8 mouse cellular contexts compared by ENCODE assay signal in the genomic region with DNA sequence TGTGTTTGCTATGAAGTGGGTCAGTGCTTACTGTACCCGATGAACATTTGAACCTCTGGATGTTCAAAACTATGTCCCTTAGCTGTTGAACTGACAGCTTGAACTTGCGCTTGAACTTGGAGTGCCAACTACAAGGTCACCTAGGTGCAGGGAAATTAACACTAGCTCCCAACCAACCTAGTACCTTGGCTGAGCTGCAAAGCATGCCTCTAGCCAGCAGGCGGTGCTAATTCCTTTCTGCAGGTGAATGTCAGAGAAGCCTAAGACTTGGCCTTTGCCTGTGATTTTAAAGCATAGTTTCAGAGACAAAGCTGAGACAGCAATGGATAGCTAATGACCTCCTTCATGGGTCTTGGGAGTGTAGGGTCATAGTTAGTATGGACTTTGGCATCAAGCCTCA. TPM values are rescaled to one million over a fixed set of nuclear protein-coding genes. Genes with fewer than 3 reads are reported as not detected.
DNase-seq lines count a peak whose midpoint lies in the region; ATAC-seq and TF ChIP-seq lines count a peak whose summit lies in the region.

No protein-coding gene starts in this region.

- H3K4me1 ChIP-seq in kidney, postnatal 0 days (replicated peaks; ENCODE audit: insufficient read depth, low read length) = peaks cover 5% of the 10 kb centered on the region; the same call in 1 of the 2 replicates
- H3K4me1 ChIP-seq in lung, embryonic 16.5 days (replicated peaks; ENCODE audit: control insufficient read depth, insufficient read depth, low read length) = peaks cover 23% of the 10 kb centered on the region

- H3K27ac ChIP-seq in gastrocnemius, adult 2 months = peak overlapping the region; percentile 98
- H3K27ac ChIP-seq in kidney, postnatal 0 days = no peak overlapping the region
- H3K27ac ChIP-seq in lung, embryonic 16.5 days (ENCODE audit: low read length) = peak overlapping the region; percentile 91; the same call in 1 of the 2 replicates

- H3K27me3 ChIP-seq in kidney, postnatal 0 days (ENCODE audit: insufficient read depth, low read length) = no peaks in the 10 kb centered on the region
- H3K27me3 ChIP-seq in lung, embryonic 16.5 days (ENCODE audit: control insufficient read depth, insufficient read depth, low read depth, low read length) = no peaks in the 10 kb centered on the region

- ATAC-seq in kidney, postnatal 0 days (replicated peaks; ENCODE audit: low FRiP score, low read depth) = no peak
- no peak for ATAC-seq in lung, embryonic 16.5 days (ENCODE audit: low read depth)

- no peak overlapping the region for H3K4me2 ChIP-seq in kidney, postnatal 0 days (ENCODE audit: low read length)
- H3K4me2 ChIP-seq in lung, embryonic 16.5 days (ENCODE audit: low read depth, low read length) = no peak overlapping the region

- WGBS in kidney, postnatal 0 days = 58% methylated on average over 3 of the region's 3 CpGs
- WGBS in lung, embryonic 16.5 days = 47% methylated on average over 3 of the region's 3 CpGs

- H3K9me3 ChIP-seq in kidney, postnatal 0 days (replicated peaks; ENCODE audit: low read length) = no peaks in the 10 kb centered on the region
- no peaks in the 10 kb centered on the region for H3K9me3 ChIP-seq in lung, embryonic 16.5 days (ENCODE audit: control insufficient read depth, low read length)

- peaks cover 22% of the 10 kb centered on the region for H3K36me3 ChIP-seq in kidney, postnatal 0 days (ENCODE audit: insufficient read depth, low read length)
- H3K36me3 ChIP-seq in lung, embryonic 16.5 days (ENCODE audit: control insufficient read depth, insufficient read depth, low read length) = peaks cover 23% of the 10 kb centered on the region

- DNase-seq in urinary bladder, postnatal 14 days (ENCODE audit: low spot score) = peak; percentile 65
- DNase-seq in urinary bladder, postnatal 10 days (ENCODE audit: low spot score) = no peak
- DNase-seq in c-Kit-positive CD71-positive TER-119-negative erythroid progenitor cells, embryonic 14.5 days (ENCODE audit: low read depth) = peak; percentile 50
- peak; percentile 74 for DNase-seq in gastrocnemius, adult 2 months
- peak; percentile 73 for DNase-seq in kidney, postnatal 0 days (ENCODE audit: low spot score)
- peak; percentile 66 to 68 for DNase-seq in right cerebral cortex, adult 2 months (ENCODE audit: low spot score in 2 of 2)
- no peak for DNase-seq in Muller cell, postnatal 12 days (ENCODE audit: inconsistent ontology term)

- no peak overlapping the region for H3K4me3 ChIP-seq in gastrocnemius, adult 2 months
- H3K4me3 ChIP-seq in kidney, postnatal 0 days (replicated peaks; ENCODE audit: low read depth, low read length) = no peak overlapping the region
- no peak overlapping the region for H3K4me3 ChIP-seq in lung, embryonic 16.5 days (ENCODE audit: low read length)

- peak; percentile 82 for TF ChIP-seq CTCF in gastrocnemius, adult 2 months (IDR thresholded peaks at IDR 0.05)
- peak; percentile 88 for TF ChIP-seq CTCF in kidney, postnatal 0 days (IDR thresholded peaks at IDR 0.05; ENCODE audit: low read depth)

- intact Hi-C loops in gastrocnemius, adult 2 months (cut with DNase I) = loop anchor here (2.0 kb wide), 1 partner anchor 51 kb away; no protein-coding TSS in a partner anchor

- H3K9ac ChIP-seq in kidney, postnatal 0 days (ENCODE audit: low read depth, low read length) = no peak overlapping the region
- no peak overlapping the region for H3K9ac ChIP-seq in lung, embryonic 16.5 days (ENCODE audit: low read length)

RNA-seq across cellular contexts. Expression of gene Zp1, which starts 12.5 kb away (rescaled TPM):
- total RNA-seq in gastrocnemius, adult 2 months (2021) = not detected
- polyA plus RNA-seq in kidney, postnatal 0 days (2015; fragmentation: Nextera tagmentation; extraction: Ambion mirVana) = not detected in 2 replicates
- not detected in 2 replicates for polyA plus RNA-seq in lung, embryonic 16.5 days (2015; fragmentation: Nextera tagmentation; extraction: Ambion mirVana)

RNA-seq across cellular contexts. Expression of gene Prpf19, which starts 12.9 kb away (rescaled TPM):
- total RNA-seq in gastrocnemius, adult 2 months (2021) = 100 to 1,000 TPM; 150 to 184 TPM
- 30.6 and 35.2 TPM in 2 replicates for polyA plus RNA-seq in kidney, postnatal 0 days (2015; fragmentation: Nextera tagmentation; extraction: Ambion mirVana)
- polyA plus RNA-seq in lung, embryonic 16.5 days (2015; fragmentation: Nextera tagmentation; extraction: Ambion mirVana) = 33.0 and 34.4 TPM in 2 replicates

RNA-seq across cellular contexts. Expression of gene Tmem109, which starts 26.1 kb away (rescaled TPM):
- 100 to 1,000 TPM; 227 to 255 TPM for total RNA-seq in gastrocnemius, adult 2 months (2021)
- 87.0 and 89.6 TPM in 2 replicates for polyA plus RNA-seq in kidney, postnatal 0 days (2015; fragmentation: Nextera tagmentation; extraction: Ambion mirVana)
- 145 and 147 TPM in 2 replicates for polyA plus RNA-seq in lung, embryonic 16.5 days (2015; fragmentation: Nextera tagmentation; extraction: Ambion mirVana)

RNA-seq across cellular contexts. Expression of gene Ptgdr2, which starts 29.1 kb away (rescaled TPM):
- total RNA-seq in gastrocnemius, adult 2 months (2021) = not detected
- polyA plus RNA-seq in kidney, postnatal 0 days (2015; fragmentation: Nextera tagmentation; extraction: Ambion mirVana) = not detected in 2 replicates
- 0.11 and 0.16 TPM in 2 replicates for polyA plus RNA-seq in lung, embryonic 16.5 days (2015; fragmentation: Nextera tagmentation; extraction: Ambion mirVana)

RNA-seq across cellular contexts. Expression of gene Tmem132a, which starts 38.2 kb away (rescaled TPM):
- 1 to 10 TPM; 2.8 to 7.2 TPM for total RNA-seq in gastrocnemius, adult 2 months (2021)
- 43.5 and 45.0 TPM in 2 replicates for polyA plus RNA-seq in kidney, postnatal 0 days (2015; fragmentation: Nextera tagmentation; extraction: Ambion mirVana)
- polyA plus RNA-seq in lung, embryonic 16.5 days (2015; fragmentation: Nextera tagmentation; extraction: Ambion mirVana) = 66.5 and 71.7 TPM in 2 replicates

Comparison
In these comparisons a context has a peak if more than half of its experiments do, and no peak if none do; other contexts are left out.
1. DNase-seq: peak in urinary bladder, postnatal 14 days (single experiment), c-Kit-positive CD71-positive TER-119-negative erythroid progenitor cells, embryonic 14.5 days (single experiment), gastrocnemius, adult 2 months (single experiment), kidney, postnatal 0 days (single experiment) and right cerebral cortex, adult 2 months (2 of 2); none in urinary bladder, postnatal 10 days (single experiment) and Muller cell, postnatal 12 days (single experiment).